Mouse (Mus musculus) urinary bladder, adult 2 months (tissue): ENCODE measurements around the gene Tlnrd1. TPM values are rescaled to one million over a fixed set of nuclear protein-coding genes. Genes with fewer than 3 reads are reported as not detected.
A peak's percentile ranks its signal among the peaks of the same experiment; 100 is the strongest.
"Not testable (repeated sequence)": the region's sequence is repeated elsewhere in the genome, so short reads cannot be mapped to it uniquely, and the experiment has no call there.

Source experiments
- DNase-seq: peaks from one replicate; pipeline ENCODE4 v3.0.0; 2022; ENCODE audit warnings: low spot score
- polyA plus RNA-seq: library from polyadenylated mRNA; depleted of rRNA; stranded (reverse); fragments of >200 nt; gene quantifications from 2 replicates; pipeline ENCODE4 v1.2.3, GENCODE M21; 2012; rRNA removed

Tlnrd1 gene
- polyA plus RNA-seq: 9.9 and 11.6 TPM in 2 replicates

GRCm38 (mm10) chr7:83884021-83884658 is at the start of gene Tlnrd1, which contains the start of gene Mesd:
Gene Tlnrd1, minus strand, starts transcription at chr7:83884305.
Gene Mesd, plus strand, starts transcription at chr7:83884466.
- DNase-seq: peak; percentile 94

GRCm38 (mm10) chr7:83921637-83922036 is 37.5 kb upstream of the Tlnrd1 start:
- DNase-seq: no peak

- no peak for DNase-seq
Measured at GRCm38 (mm10) chr7:83920241-83920640, 36.1 kb upstream of the Tlnrd1 start.

DNA sequence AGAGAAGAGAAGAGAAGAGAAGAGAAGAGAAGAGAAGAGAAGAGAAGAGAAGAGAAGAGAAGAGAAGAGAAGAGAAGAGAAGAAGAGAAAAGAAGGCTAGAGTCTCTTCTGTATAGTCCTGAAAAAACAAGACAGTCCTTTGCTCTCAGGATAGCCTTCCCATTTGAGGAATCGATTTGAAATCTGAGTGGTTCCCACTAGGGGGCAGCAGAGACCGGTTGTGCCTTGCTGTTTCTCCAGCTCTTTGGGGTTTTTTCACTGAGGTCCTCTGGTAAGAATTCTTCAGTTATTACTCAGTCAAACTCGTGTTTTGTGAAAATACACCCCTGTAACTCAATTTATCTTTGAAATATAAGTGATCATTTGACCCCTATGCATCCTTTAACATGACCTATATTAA is 30.5 kb upstream of the Tlnrd1 start:
- DNase-seq: peak; percentile 58

GRCm38 (mm10) chr7:83913995-83914394 is 29.9 kb upstream of the Tlnrd1 start:
- DNase-seq: no peak

DNA sequence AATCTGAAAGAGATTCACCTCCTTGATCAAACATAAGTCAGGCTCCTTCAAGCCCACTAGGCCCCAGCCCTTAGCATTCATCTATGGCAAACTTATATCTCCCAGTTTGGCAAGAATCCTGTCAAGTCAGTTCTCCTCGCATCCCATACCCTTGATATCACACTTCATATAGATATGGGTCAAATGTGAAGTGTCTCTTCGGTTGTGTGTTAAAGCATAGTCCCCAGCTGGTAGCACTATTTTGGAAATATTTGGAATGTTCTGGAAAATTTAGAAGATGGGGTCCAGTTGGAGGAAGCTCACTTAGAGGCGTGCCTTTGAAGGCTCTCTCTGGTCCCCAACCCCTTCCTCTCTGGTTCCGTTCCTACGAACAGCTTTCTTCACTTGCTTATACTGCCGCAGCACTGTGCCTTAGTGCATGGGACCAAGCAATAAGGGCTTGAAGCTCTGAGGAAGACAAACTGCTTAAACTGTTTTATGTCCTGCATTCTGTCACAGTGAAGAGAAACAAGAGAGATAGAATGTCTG is 29.4 kb upstream of the Tlnrd1 start:
- no peak for DNase-seq

DNA sequence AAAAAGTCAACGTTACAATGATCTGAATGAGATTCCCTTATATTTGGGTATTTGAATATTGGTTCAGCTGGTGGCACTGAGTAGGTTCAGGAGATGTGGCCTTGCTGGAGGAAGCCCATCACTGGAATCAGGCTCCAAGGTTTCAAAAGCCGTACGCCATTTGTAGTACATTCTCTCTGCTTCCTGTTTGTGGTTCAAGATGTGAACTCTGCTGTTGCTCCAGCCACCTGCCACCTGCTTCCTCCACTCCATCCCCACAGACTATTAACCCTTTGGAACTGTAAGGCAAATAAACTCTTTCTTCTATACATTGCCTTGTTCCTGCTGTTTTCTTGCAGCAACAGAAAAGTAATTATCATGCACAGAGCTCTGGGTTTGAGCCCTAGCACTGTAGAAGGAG is 27.8 kb upstream of the Tlnrd1 start:
- no peak for DNase-seq

- DNase-seq: no peak
Measured at GRCm38 (mm10) chr7:83904831-83905230, 20.7 kb upstream of the Tlnrd1 start.

DNA sequence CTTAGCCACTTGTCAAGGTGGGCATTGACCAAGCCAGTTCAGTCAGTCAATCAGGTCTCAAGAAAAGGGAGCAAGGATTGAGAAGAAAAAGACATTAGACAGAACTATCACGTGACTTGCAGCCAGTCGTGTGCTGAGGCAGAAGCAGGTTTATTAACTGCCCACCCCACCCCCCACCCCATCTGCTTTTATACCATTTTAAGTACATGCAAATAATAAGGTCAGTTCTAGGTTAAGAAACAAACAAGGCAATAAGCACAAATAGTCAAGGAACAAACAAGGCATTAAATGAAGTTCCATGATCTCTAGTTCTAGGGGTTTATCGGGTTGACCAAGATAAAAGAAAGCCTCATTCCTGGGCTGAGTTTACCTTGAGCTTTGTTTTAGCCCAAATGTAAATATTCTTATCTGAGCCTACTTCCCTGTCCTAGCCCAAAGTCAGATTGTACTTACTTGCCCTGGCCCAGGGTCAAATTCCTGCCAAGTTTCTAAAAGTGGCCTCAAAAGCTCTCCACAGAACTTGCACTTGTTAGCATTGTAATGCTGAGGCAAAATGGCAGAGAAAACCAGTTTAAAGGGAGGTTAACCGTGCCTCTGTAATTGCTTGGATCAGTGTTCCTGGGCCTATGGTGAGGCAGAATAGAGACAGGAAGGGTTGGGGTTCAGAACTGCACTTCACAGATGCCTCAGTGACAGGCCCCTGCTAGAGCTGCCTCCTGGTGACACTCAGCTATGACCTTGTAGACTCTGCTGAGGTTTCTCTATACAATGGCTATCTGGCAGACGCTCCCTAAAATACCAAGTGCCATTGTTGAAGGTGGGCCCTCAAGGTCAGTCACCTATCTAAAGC is 18.4 kb upstream of the Tlnrd1 start:
- DNase-seq: no peak

GRCm38 (mm10) chr7:83901425-83901824 is 17.3 kb upstream of the Tlnrd1 start:
- no peak for DNase-seq

- no peak for DNase-seq
Measured at GRCm38 (mm10) chr7:83900519-83900918, 16.4 kb upstream of the Tlnrd1 start.

DNA sequence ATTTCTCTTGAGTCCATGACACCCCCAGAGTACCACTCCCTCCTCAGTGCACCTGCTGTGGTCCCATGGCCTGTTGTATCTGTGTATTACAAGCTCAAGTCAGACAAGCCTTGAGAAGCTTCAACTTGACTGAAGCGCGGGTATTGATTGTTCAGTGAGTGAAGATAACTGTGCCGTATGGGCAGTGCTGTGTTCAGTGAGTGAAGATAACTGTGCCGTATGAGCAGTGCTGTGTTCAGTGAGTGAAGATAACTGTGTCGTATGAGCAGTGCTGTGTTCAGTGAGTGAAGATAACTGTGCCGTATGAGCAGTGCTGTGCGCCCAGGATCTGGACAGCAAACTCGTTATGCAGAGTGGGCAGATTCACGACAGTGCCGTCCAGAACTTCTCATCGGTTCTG is 14.2 kb upstream of the Tlnrd1 start:
- no peak for DNase-seq

- no peak for DNase-seq
Measured at GRCm38 (mm10) chr7:83896077-83896740, 12.1 kb upstream of the Tlnrd1 start.

DNA sequence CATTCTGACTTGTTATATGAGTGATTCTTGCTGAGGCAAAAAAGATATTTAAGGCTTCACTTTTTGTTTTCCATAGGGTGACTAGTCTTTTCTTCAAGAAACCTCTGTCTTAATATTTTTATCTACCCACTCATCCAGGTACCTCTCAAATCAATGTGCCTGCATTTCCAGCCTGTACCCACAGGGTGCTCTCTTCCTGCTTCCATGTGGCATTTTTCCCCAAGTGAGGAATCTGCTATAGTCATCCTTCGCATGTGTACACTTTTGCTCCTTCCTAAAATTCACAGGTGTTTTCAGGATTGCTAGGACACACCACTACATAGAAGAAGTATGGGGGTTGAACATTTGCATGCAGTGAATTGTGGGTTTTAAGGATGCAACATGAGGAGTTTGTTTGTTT is 10.2 kb upstream of the Tlnrd1 start:
- DNase-seq: no peak

DNA sequence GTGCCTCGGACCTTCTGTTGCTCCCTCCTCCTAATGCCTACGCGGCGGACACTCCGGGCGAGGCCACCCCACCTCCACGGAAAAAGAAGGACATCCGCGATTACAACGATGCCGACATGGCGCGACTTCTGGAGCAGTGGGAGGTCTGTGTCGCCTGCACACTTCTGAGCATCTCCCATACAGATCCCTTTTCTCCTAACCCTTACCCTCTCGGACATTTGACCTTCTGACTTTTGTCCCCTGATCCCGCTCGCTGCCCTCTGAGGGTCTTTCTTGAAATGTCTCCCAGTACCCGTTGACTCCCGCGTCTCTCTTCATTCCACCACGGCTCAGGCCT is 8.2 kb upstream of the Tlnrd1 start:
- DNase-seq: no peak

DNA sequence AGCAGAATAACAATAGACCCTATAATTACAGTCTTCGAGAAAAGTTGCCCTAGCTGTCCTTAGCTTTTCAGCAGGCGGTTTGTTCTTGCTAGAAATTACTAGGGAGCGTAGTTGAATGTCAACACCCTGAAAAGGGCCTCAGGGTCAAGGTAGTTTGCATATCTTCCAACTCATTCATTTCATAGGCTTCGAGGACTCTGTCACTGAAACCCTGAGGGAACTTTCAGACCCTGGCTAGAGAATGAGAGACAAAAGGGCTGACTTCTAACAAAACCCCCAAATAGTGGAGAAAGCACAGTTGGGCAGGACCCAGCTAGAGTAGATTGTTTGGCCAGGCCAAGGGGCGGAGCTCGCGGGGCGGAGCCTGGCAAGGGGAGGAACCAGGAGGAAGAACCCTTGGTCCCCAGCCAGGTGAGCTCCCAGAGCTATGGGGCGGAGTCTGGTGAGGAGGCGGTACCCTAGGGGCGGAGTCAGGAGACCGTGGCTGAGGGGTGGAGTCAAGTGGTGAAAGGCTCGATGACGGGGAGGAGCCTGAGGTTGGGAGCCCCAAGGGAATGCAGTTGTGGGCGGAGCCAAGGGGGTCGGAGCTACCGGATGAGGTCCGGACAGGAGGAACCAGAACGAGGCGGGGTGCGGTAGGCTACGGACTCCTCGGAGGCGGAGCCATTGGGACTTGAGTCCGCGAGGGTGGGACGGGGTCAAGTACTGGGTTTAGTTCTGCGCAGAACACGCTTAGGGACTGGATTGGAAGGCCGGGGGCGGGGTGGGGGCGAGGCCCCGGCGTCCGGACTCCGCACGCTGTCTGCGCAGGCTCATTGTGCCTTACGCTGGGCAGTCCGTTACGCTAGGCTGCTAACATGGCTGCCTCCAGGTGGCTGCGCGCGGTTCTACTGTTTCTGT is 7.6 kb upstream of the Tlnrd1 start:
- peak; percentile 95 for DNase-seq

GRCm38 (mm10) chr7:83889946-83890345 is 5.8 kb upstream of the Tlnrd1 start:
- not testable (repeated sequence) for DNase-seq

- no peak for DNase-seq
Measured at GRCm38 (mm10) chr7:83889383-83889782, 5.3 kb upstream of the Tlnrd1 start.

GRCm38 (mm10) chr7:83886366-83887129 is 2.4 kb upstream of the Tlnrd1 start:
- no peak for DNase-seq

GRCm38 (mm10) chr7:83885835-83886234 is 1.7 kb upstream of the Tlnrd1 start:
- DNase-seq: no peak
